Mouse (Mus musculus): Measurements from ENCODE around the gene Cdk10. TPM values are rescaled to one million over a fixed set of nuclear protein-coding genes. Genes with fewer than 3 reads are reported as not detected.
"Not testable (repeated sequence)": the region's sequence is repeated elsewhere in the genome, so short reads cannot be mapped to it uniquely, and the experiment has no call there.

Cdk10 gene
- total RNA-seq, 2 experiments from 2014 or later: 33.6 to 38.4 TPM

- no peak for DNase-seq
These were observed 8.7 kb downstream of the Cdk10 start for GRCm38 (mm10) chr8:123233300-123233699.

- DNase-seq: no peak
These were observed 9.1 kb downstream of the Cdk10 start for GRCm38 (mm10) chr8:123233760-123234159.

DNA sequence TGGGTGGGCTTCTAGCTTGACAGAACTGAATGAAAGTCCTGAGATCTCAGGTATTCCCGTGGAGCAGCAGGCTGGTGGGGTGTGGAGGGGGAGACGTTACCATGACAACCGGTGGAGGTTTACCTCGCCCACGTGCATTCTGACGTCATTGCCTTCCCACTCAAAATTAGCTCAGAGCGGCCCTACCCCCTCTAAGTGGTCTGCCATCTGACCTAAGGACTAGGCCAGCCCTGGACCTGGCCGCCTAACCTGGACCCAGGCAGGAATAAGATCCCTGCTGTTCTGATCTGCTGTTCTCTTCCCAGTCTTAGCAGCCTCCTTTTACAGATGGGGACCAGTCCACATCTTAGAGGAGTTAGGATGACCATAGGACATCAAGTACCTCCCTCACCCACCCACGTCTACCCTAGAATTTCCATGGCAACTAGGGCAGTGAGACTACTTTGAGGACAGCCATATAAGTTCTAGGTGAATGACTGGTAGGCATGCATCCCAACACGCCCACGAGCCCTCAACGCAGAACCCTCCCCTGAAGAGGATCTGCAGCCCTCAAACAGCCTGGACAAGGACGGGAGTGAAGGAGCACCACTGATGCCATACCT lies 10.4 kb downstream of the Cdk10 start:
- no peak for DNase-seq

GRCm38 (mm10) chr8:123235520-123236497 lies 11.2 kb downstream of the Cdk10 start, which contains the start of gene Spata2l:
Gene Spata2l, minus strand, starts transcription at chr8:123236233.
- DNase-seq: peak; percentile 85

DNA sequence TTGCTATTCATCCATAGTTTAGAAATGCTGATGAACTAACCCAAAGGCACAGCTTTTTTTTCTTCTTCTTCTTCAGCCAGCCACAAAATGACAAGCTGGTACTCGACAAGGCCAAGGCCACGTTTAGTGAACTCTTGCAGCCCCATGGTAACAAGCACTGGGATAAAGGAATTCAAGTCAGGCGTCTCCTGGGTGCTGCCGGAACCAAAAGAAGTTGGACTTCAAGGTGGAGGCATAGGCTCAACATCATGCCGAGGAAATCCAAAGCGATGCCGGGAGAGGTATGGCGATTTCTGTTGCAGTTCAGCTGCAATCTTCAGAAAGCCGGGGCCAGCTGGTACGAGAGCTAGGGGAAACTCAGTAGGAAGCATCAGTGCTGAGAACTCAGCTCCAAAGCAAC lies 14.8 kb downstream of the Cdk10 start:
- DNase-seq: no peak

GRCm38 (mm10) chr8:123242107-123242923 lies 17.7 kb downstream of the Cdk10 start:
- DNase-seq: no peak

GRCm38 (mm10) chr8:123243053-123243452 lies 18.4 kb downstream of the Cdk10 start:
- no peak for DNase-seq

DNA sequence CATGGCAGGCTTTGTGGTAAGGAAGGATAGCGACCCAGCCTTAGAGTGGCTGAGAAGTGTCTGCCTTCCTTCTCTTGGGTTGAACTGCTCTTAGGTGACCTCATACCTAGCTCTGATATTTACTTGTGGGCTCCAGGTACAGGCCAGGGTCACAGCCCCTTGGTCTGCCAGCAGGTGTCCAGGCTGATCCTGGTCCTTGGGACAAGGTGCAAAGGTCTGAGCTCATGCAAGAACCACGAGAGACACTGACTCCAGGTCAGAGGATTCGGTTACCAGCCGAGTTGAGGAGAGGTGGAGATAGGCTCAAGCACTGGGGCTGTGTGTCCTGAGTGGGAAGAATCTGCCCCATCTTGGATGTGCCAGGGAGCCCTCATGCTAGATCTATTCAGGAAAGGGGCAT lies 19.7 kb downstream of the Cdk10 start:
- DNase-seq: no peak

DNA sequence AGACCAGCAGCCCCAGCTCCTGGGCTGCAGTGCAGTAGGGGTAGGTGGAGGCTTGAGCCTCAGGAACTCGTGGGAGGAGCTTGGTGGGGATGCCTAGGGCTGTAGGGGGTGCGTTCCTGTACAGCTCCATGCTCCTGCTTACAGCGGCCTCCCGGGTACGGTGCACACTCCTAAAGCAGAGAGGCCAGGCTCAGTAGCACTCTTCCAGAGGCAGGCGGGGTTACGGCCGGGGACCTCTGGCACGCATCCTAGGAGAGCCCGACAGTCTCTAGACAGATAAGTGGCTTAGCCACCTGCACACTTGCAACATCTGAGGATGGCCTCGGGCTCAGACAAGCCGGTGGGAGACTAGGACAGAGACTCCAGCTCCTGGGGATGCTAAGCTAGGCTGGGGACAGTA lies 20.9 kb downstream of the Cdk10 start:
- DNase-seq: no peak

- no peak for DNase-seq
These were observed 23.1 kb downstream of the Cdk10 start for GRCm38 (mm10) chr8:123247748-123248147.

- DNase-seq: no peak
These were observed 24.0 kb downstream of the Cdk10 start for GRCm38 (mm10) chr8:123248596-123248995.

GRCm38 (mm10) chr8:123250940-123251339 lies 26.3 kb downstream of the Cdk10 start:
- no peak for DNase-seq

GRCm38 (mm10) chr8:123252925-123253324 lies 28.3 kb downstream of the Cdk10 start:
- no peak for DNase-seq

- DNase-seq: no peak
These were observed 28.9 kb downstream of the Cdk10 start for GRCm38 (mm10) chr8:123253451-123254098.

DNA sequence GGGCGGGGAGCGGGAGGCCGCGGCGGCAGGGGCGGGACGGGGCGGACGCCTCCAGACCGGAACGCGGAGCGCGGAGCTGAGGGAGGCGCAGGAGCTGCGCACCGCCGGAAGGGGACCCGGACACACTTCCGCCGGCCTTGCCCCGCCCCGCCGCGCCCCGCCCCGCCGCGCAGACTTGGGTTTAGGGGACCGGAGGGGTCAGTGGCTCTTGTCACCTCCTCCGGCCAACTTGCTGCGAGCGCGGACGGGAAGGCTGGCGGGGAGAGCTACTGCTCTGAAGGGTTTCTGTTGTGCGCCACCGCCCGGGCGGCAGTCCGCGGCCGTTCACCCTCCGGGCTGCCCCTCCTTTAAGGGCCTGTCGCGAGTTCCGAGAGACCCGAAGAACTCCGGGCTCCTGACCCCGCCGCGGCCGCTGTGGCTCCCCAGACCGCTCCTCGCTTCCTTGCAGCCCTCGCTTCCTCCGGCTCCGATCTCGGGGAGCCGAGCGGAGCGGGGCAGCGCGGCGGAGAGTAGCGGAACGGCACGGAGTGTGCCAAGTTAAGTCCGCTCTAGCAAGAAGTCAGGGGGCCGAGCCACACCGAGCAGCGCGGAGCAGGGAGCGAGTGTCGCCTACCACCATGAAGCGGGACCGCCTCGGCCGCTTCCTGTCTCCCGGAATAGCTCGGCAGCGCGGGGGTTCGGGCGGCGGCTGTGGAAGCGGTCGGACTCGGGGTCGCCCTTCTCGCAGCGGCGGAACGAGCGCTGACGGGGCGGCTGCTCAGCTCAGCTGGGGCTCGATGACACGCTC lies 29.6 kb downstream of the Cdk10 start, which contains the start of the genes Zfp276 and Vps9d1:
Zfp276 (plus strand) TSS at position 97 of the 787 bp plus-strand sequence.
Vps9d1 (minus strand) TSS at position 250 of the 787 bp plus-strand sequence.
- peak; percentile 92 for DNase-seq

- no peak for DNase-seq
These were observed 30.5 kb downstream of the Cdk10 start for GRCm38 (mm10) chr8:123255170-123255569.

DNA sequence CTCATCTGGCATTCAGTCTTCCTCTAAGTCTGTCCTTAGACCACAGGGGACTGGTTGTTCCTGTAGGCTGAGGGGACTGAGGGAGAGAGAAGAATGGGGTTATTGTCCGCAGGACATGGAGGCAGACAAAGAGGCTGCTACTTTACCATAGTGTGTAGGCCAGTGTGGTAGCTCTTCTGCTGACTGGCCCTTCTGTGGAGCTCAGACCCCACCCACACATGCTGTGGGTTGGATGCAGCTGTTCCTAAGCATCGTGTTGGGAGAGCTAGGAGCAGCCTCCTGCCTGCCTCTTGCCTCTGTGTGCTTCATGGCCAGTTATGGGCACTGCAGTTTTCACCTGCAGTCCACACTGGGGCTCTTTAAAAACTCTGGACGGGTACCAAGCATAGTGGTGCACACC lies 32.5 kb downstream of the Cdk10 start:
- DNase-seq: no peak

DNA sequence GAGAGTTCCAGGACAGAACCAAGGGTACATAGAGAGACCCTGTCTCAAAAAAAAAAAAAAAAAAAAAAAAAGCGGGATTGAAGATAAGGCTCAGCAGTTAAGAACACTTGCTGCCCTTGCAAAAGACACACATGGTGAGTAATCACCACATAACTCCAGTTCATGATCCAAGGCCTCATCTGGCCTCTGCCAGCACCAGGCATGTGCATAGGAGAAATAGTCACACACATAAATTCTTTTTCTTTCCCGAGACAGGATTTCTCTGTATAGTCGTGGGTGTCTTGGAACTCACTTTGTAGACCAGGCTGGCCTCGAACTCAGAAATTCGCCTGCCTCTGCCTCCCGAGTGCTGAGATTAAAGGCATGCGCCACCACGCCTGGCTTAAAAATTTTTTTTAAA lies 33.0 kb downstream of the Cdk10 start:
- not testable (repeated sequence) for DNase-seq

DNA sequence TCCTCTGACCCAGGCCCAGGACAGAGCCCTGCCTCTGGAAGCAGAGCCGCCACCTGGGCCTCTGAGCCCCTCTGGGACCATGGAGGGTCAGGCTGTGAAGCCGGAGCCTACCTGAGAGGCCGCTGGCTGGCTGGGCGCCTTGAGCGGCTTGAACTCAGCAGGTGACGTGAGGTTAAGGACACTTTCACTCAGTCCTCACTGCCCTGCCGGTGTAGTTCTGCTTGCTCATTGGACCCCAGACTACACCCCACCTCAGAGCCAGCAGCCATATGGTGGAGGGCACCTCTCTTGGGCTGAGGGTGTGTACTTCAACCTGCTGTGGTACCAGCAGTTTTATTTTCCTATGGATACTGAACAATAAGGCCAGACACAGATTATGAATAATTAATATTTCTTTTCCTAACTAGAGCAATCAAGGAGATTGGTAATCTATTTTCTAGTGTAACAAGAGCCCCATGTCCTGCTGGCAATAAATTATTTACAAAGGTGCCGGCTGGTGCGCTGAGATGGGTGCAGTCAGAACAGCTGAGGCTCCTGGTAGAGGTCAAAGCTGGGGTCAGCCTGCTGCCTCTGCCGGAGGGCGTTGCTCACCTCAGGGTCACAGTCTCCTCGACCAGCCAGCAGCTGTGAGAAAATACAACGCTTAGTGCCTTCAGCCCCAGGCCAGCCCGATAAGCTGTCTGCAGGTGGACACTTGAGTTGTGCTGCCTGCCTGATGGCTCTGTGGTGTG lies 43.4 kb downstream of the Cdk10 start:
- DNase-seq: no peak

DNA sequence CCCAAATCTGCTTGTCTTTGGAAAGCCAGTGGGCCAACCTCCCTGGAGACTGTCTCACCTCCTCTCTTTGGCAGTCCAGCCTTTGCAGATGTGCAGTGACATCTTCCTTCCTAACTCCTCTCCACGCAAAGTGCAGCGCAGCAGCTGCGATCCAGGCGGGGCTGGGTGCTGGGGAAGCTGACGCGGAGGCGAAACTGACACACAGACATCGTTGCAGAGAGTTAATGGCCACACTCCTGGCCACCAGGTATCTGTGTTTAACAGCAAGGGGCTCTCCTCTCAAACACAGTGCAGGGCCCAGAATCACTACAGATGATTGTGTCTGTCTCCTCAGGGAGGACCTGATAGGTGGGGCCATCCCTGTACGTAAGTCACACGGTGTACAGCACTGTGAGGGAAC lies 46.5 kb downstream of the Cdk10 start:
- DNase-seq: no peak

DNA sequence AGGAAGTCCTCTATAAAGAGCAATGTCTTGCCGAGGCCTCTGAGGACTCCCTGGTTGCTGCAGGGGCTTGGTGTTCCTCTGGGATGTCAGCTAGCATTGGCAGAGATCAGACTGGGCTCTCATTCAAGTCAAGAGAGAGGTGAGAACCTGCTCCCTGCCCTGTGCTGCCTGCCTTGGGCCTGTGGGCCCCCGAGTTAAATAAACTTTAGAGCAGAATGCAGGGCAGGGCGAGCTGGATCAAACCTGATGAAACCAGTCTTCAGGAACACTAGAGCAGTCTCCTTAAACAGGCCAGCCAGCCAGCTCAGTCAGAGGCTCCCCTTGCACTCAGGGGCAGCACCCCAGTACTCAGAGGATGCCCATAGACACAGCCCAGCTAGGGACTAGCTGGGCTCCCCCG lies 47.3 kb downstream of the Cdk10 start:
- DNase-seq: no peak

Measured in heart, postnatal 4 days (tissue).